Mouse (Mus musculus) urinary bladder, postnatal 25 days (tissue): ENCODE results near the gene Itch.
"Not testable (repeated sequence)": the region's sequence is repeated elsewhere in the genome, so short reads cannot be mapped to it uniquely, and the experiment has no call there.

Source experiments
- DNase-seq: peaks from one replicate; pipeline ENCODE4 v3.0.0; 2022; ENCODE audit warnings: low spot score

Gene Itch

DNA sequence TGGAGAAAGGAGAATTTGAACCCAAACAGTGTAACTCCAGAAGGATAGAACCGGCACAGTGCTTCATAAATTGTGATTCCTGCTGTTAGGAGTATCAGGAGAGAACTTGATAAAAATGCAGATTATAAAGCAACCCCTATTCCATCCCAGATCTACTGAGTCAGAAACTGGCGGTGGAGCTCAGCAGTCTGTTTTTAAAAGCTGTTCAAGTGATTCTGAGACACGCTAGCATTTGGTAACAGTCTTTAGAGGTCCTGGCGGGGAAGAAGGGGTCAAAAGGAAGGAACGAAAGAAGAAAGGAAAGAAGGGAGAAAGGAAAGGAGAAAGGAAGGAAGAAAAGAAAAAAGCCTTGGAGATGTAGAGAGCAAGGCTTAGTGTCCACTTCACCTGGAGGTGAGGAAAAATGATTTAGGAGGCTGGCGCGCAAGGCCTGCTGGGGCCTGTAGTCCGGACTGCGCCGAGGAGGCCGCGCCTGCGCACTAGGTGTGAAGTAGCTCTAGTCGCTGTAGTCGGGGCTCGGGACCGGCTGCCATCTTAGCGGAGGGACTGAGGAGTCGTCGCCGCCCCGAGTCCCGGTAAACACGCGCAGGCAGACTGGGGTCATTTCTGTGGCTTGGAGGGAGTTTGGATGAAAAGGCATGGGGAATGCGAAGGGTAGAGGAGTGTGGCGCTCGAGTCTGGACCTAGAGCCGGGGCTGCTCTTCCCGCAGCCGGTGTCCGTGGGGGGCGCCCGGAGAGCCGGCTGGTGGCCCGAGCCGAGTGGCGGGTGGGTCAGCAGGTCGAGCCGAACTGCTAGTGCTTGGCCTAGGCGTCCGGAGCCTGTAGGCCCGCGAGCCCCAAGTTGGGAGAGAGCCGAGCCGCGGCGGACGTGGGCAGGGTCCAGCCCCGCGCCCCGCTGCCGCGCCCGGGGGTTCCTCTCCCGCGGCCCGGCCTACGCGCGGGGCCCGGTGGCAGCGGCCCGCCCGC lies at the start of gene Itch:
TSS of gene Itch (plus strand) at position 499 of the 966 bp plus-strand sequence.
- DNase-seq, result peak; percentile 88

DNA sequence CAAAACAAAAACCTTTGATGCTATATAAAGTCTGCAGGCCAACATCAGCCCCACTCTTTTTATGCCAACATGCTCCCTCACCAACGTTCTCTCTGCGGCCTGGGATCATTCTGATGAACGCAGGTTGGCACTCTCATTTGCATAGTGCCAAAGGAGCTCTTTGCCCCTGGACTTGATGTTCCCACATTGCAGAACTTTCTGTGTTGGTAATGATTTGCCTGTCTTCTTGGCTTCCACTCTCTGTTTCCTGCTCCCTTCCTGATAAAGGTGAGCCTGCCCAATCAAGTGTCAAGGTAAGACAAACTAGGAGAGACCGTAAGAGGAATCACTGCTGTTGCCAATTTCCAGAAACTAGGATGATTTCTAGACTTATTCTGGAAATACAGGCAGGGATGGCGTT lies 48.8 kb upstream of the Itch start:
- DNase-seq, result no peak

DNA sequence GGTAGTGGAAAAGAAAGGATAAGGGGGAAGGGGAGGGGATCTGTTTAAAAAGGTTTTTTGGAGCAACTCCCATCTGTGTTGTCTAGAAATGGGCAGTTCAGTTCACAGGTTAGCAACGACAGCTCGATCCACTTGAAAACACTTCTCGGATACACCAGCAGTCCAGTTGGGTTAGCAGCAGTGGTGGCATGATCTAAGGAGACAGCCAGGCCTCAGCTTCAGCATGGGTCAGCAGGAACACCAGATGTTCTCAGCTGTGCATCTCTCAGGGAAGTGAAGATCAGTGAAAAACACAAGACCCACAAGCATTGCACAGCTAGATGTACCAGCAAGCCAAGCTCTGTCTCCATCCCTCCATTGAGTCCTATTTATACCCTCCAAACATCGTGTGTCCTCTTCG lies 47.0 kb upstream of the Itch start:
- DNase-seq, result no peak

DNA sequence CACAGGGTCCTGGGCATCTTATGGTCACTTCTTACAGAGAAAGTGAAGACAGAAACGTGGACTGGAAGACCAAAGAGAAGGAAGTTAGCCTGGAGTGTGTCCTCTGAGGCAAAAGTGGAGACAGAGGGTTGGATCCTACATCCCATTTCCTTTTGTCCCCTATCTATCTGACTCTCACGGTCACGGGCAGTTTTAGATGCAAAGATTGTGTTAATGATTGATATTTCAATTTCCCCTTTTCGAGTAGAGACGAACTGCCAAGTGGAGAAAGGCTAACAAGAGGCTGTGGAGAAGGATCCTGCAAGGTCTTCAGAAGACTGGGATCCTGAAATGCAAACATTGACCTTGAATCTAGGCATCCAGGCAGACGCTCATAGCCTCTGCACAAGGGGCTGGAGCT lies 45.0 kb upstream of the Itch start:
- DNase-seq, result no peak

DNA sequence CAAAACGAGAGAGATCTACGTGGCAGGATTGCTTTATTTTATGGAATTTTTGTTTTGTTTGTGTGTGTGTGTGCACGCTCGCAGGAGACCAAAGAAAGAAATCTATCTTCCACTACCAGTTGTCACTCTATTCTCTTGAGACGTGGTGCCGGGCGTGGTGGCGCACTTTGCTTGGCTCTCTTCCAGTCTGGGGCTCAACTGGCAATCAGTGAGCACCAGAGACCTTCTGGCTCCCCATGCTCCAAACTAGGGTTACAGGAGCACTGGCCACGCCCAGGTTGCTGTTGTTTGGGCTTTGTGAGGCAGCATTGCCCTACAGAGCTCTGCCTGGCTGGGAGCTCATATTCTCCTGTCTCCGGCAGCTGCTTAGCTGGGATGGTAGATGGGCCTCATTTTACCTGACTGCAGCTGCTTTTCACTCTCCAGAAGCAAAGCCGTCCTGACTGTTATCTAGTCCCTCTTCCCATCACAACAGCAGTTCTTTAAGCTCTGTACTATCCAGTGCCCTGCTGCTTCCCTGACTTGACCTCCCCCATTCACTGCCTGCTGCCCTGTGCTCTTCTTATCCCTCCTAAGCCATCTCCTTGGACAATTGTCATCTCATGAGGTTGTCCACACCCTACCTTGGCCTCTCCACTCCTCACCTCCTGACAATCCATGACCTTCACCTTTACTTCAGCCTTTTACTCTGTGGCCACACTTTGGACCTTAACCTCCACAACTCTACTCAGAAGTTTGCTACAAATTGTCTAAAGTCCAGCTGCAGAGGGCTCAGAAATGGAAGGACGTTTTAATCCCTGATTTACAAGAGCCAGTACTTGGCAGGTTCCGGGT lies 42.2 kb upstream of the Itch start:
- DNase-seq, result no peak

DNA sequence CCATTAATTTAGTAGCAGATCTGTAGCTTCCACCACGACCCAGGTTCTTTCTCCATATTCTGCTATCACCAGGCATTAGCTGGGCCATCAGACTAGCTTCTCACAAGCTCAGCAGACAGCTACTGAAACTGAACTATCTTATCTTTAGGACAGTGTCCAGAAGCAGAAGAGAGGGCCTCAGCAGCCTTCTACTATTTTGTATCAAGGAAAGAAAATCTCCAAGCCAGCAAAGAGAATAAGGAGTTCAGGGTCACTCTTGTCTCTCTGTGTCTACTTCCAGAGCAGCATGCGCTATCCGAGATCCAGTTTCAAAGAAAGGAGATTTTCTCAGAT lies 41.6 kb upstream of the Itch start:
- no peak for DNase-seq

DNA sequence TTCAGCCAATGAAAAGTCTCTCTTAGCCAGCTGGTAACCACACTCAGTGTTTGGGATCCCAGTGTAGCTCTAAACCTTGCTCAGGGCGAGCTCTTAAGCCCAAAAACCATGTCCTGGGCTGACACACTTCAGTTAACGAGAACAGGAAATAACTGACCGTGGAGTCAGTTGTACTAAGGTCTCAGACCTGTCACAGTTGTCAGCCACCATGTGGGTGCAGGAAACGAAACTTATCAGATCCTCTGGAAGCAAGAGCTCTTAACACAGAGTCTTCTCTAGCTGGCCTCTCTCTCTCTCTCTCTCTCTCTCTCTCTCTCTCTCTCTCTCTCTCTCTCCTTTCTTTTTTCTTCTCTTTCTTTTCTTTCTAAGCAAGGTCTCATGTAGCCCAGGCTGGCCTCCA lies 39.9 kb upstream of the Itch start:
- DNase-seq, result no peak

DNA sequence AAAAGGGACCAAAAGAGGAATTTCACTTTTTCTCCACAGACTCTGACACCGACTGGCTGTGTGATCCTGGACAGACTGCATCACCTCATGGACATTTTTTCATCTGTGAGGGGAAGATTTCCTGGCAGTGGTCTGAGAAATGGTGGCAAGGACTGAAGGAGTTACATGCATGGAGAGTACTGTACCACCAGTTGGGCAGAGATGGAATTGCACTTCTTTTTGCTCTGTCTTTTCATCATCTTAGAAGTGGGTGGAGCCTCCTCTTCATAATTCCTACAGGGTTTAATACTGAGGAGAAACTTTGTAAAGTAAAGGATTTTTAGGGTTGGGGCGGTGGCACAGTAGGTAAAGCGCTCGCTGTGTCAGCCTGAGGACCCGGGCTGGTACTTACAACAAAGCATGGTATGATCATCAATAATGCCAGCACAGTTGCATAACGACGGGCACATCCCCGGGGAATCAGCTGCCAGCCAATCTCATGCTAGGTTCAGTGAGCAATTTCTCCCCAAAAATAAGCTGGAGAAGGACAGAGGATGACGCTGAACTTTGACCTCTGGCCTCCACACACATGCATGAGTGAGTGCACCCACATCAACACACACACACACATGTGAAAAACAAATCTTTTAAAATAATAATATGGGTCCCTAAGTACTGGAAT lies 34.5 kb upstream of the Itch start:
- no peak for DNase-seq

DNA sequence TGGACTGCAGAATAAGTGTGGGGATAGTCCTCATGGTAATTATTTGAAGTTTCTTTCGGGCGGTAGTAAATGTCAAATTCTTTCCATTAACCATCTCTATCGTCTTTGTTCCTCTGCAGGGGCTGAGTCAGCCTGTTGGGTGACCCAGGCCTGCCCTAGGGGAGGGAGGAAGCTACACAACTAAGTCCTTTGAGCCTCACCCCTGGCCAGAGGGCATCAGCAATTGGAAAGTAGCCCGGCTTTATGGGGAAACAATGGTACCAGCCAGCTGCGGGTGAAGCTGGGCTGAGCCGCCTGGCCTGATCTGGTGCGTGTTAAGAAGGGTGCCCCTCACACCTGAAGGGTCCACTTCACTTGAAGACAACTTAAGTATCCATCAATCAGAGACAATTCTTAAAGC lies 33.9 kb upstream of the Itch start:
- DNase-seq, result no peak

DNA sequence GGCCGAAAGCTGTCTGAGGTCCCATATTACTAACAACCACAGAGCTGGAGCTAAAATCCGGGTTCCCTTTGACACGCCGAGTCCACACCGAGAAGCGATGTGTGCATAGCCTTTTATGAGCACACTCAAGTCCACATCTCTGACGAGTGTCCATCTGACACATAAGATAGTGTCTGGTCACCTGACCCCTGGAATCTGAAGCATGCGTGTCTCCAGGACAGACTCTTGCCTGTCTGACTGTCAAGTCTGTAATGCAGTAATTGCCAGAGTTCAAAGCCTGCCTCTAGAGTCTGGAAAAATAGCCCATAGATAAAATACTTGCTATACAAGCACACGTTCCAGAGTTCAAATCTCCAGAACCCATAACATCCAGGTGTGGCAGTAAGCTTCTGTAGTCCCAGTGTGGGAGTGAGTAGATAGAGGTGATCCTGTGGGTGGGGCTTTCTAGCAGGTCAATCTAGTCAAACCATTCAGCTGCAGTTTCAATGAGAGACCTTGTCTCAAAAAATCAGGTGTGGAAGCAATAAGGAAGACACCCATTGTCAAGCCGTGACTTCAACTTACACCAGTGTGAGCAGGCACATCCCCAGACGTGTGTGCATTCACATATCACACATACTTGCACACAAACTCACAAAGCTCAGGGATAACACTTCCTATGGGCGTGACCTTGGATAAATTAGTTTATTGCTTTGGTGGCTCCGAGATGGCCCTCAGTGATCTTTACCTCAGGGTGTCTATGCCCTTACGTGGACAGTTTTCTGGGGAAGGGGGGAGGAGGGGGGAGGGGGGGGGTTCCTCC lies 33.1 kb upstream of the Itch start:
- no peak for DNase-seq

DNA sequence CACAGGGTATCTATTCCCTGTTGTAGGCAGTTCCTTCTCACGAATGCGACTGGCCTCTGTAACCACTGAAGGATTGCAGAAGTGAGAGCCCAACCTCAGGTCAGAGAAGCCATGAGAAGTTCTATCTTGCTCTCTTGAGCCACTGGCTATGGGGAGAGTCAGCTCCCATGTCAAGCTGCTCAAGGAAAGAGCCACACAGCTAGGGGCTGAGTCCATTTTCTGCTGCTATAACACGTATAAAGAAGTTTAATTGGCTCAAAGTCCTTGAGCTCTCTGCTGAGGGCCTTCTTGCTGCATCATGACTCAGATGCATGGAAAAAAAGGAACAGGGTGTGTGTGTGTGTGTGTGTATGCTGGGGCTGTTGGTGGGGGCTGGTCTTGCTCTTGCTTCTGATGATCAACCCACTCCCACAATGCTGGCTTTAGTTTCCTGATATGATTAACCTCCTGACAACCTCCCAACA lies 32.5 kb upstream of the Itch start:
- no peak for DNase-seq

DNA sequence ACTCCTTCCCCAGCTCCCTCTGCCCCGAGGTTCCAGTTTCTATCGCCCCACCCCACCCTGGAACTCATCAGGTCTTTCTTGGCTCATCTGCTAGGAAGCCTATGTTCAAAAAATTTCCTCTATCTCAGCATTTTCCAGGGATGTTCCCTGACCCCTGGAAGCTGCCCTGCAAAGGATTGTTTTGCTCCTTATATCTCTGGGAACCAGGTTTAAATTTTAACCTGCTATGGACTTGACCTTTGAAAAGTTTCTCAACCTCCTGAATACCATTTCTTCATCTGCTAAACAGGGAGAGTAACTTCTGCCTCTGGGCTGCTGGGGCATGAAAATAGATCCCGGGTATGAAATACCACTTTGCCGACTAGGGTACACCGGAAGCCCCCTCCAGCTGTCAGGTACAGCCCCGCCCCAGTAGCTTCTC lies 31.5 kb upstream of the Itch start:
- DNase-seq, result no peak

DNA sequence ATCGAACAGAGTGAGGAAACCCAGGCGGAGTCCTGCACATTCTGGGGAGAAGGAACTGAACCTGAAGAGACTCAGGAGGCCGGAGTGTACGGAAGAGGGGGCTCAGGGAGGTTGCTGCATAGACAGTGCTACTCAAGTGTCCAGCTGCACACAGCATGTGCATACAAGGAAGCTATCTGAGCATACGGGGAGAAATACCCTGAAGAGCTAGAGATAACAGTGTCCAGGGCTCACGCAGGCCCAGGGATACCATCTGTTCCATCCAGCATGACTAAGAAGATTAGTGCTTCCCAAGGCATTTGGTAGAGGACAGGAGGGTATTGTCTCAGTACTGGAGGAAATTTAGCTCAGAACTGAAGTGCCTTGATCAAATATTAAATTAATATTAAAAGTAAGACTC lies 29.7 kb upstream of the Itch start:
- no peak for DNase-seq

DNA sequence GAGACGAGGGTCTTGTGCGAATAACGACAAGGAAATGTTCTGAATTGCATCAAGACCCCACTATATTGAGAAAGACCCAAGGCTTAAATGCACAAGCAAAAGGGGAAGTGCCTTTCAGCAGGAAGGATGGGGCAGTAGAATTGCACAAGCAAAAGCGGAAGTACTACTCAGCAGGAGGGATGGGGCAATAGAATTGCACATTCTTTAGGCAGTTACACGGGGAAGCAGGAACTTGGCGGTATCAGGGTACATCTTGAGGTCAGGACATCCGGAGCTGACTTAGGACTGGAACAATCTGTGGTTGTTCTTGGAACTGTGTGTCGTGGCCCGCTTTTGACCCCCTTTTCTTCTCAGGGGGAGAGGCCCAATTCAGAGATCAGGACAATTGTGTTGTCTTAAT lies 26.0 kb upstream of the Itch start:
- not testable (repeated sequence) for DNase-seq

DNA sequence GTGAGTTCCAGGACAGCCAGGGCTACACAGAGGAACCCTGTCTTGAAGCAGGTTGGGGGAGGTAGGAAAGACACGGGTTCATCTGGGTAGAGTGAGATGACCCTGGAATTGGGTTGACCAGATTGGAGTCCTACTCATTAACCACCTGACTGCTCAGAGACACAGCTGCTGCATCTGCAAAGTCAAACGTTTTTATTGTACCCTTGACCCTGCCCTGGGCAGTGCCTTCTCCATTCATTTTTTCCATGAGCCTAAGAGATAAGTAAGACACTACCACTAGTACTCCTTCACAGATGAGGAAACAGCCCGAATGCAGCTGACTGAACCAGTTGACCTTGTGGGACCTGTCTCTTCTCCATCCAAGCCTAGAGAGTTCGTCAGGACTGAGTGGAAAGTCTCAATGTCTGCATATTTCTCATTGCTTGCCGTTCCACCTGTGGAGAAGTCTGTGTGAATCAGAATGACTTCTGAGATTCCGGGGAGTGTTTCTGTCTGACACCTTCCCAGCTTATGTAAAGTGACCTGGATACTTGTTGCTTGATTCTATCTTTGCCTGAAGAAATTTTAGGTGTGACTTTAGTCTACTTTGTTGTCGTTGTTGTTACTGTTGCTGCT lies 18.0 kb upstream of the Itch start:
- no peak for DNase-seq

DNA sequence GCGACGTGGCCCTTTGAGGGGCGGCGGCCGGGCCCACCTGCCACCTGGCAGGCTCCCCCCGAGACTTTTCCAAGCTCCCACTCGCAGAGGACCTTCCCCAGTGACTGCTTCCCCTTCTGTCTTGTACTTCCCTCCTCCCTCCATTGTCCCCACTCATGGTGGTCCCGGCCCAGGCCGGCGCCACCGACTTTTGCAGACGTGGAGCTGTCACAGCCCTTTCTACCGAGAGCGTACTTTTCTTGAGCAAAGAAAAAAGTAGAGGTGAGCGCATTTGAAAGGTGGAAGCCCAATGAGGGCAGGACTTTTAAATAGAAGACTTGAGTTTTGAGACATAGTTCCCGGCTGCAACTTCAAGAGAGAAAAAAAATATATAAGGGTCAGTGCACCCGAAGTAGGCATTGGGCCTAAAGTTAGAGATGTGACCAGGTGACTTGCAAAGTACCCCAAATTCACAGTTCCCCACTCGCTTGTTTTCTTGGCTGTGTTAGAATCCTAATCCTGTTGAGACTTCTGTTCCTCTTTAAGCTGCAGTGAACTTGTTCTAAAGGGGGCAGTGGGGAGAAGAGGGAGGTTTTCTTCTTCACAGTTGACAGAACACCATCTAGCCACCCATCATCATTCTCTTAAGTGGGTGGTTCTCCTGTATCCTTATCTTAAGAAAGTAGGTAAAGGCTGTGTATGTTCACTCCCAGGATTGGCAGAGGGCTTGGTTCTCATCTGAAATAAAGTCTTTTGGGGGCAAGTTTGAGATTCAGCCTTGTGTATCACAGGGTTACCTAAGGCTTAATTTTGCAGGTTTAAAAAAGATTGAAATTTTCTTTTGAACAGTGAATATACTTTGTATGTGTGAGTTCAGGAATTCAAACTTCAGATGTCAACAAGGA lies 910 bp downstream of the Itch start:
- DNase-seq, result no peak

DNA sequence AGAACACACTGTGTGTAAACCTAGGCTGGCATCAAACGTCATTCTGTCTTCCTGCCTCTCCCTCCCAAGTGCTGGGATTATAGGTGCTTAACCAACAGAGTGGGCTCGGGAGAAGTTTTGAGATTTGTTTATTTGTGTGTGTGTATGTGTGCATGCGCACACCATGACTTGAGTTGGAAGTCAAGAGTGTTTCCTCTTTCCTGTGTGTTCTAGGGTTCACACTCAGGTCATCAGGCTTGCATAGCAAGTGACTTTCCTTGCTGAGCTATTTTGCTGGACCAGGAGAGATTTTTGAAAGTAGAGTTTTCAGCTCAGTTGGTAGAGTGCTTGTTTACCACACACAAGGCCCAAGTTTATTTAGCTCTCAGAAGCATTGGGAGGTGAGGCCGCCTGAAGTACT lies 1.8 kb downstream of the Itch start:
- DNase-seq, result no peak

DNA sequence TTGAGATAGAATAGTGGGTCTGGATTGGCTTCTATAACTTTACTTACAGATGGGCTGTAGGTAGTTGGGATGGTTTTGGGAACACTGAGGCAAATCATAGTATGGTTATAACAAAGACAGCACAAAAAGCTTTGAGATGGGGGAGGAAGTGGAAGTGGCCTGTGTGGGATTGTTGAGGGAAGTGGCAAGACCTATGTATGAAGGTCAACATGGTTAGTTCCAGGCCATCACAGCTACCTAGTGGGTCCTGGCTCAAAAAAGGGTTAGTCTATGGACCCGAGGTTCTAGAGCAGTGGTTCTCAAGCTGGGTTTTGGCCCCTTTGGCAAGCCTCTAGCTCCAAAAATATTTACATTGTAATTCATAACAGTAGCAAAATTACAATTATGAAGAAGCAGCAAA lies 2.2 kb downstream of the Itch start:
- DNase-seq, result no peak

DNA sequence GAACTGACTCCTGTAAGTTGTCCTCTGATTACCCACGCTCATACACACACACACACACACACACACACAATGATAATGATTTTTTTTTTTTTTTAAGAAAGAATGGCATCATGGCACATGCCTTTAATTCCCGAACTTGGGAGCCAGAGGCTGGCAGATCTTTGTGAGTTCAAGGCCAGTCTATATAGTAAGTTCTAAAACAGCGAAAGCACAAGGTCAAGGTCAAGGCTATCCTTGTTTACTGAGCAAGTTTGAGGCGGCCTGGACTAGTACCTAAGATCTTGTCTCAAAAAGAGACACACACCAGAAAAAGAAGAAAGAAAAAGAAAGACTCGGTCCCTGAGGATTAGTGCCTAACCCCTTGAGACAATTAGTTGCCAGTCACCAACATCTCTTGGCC lies 7.7 kb downstream of the Itch start:
- no peak for DNase-seq

DNA sequence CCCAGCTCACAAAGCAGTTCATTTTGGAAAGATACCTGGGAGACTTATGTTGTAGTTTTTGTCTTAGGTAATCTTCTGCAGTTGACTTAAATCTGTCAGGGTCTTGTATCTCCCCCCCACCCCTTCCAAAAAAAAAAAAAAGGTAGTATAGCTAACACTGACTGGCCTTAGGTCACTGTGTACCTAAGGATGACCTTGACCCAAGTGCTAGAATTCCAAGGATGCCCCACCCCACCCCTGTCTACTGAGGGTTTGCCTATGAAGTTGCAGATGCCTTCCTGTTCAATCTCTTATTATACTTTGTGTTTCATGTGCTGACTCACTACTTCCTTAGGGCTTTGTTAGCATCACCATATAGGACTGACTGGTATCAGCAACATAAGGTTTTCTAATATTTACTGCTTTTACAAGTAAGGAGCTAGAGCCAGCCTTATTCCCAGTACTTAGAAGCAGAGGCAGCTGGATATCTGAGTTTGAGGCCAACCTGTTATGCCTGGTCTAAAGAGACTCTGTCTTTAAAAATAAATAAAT lies 8.8 kb downstream of the Itch start:
- DNase-seq, result no peak
